Mouse (Mus musculus): ENCODE measurements around the gene Pten.

DNA sequence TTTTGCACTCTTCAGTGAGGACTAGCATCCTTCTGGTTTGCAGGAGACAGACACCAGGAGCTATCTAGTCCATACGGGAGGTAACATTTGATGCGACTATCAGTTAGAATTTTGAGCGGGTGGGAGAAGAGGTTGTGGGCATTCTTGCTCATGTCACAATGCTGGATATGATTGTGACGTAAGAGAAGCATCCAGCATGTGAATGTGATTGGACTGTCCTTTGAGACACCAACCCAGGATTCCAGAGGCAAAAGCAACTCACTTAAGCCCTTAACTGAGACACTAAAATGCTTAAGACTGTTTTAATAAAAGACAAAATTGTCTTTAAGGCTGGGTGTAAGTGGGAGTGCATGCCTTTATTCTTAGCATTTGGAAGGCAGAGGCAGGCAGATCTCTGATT is 17.6 kb upstream of the Pten start, which contains the start of gene Atad1:
- no peak for TF ChIP-seq CTCF (IDR thresholded peaks at IDR 0.05; ENCODE audit: extremely low read depth, insufficient read depth, low read length)
- TF ChIP-seq POLR2A (IDR thresholded peaks at IDR 0.05; ENCODE audit: extremely low read depth, insufficient read depth, low read length) = no peak

All from cortical plate, adult 2 months (tissue).